Mouse (Mus musculus) midbrain, embryonic 15.5 days (tissue): ENCODE measurements around the gene Clip4. TPM values are rescaled to one million over a fixed set of nuclear protein-coding genes. Genes with fewer than 3 reads are reported as not detected.

ENCODE experiments used
- ATAC-seq: fragments of 200-750 bp; cut with Nextera tagmentation; replicated peaks from 2 replicates; pipeline ENCODE4 v1.8.0; 2017; ENCODE audit warnings: moderate TSS enrichment
- H3K27ac ChIP-seq: fragments of 300-500 bp; sonication (generic); 2 replicates; pipeline ENCODE4 v1.5.1; 2015; ENCODE audit warnings: mild to moderate bottlenecking, inconsistent platforms
- H3K27me3 ChIP-seq: fragments of 300-500 bp; sonication (generic); replicated peaks from 2 replicates; pipeline ENCODE4 v1.6.1; 2015; ENCODE audit warnings: inconsistent platforms
- H3K36me3 ChIP-seq: fragments of 300-500 bp; sonication (generic); replicated peaks from 2 replicates; pipeline ENCODE4 v1.6.1; 2015; ENCODE audit warnings: inconsistent platforms
- H3K4me1 ChIP-seq: fragments of 300-500 bp; sonication (generic); 2 replicates; pipeline ENCODE4 v1.6.1; 2015; ENCODE audit warnings: inconsistent platforms
- H3K4me2 ChIP-seq: fragments of 300-500 bp; sonication (generic); 2 replicates; pipeline ENCODE4 v1.6.1; 2015; ENCODE audit warnings: inconsistent platforms, mild to moderate bottlenecking, moderate library complexity
- H3K4me3 ChIP-seq: fragments of 300-500 bp; sonication (generic); 2 replicates; pipeline ENCODE4 v1.5.1; 2015; ENCODE audit warnings: mild to moderate bottlenecking, inconsistent platforms
- H3K9ac ChIP-seq: fragments of 300-500 bp; sonication (generic); 2 replicates; pipeline ENCODE4 v1.6.1; 2015; ENCODE audit warnings: mild to moderate bottlenecking, inconsistent platforms
- H3K9me3 ChIP-seq: fragments of 300-500 bp; sonication (generic); 2 replicates; pipeline ENCODE4 v1.6.1; 2016; ENCODE audit warnings: inconsistent platforms
- WGBS: fragments of 180-500 bp; shearing (Covaris S2); methylation state at CpG from one replicate; pipeline ENCODE4 v1.1.7; 2015; ENCODE audit warnings: mixed read lengths; 5-methylcytosine and 5-hydroxymethylcytosine counted together
- polyA plus RNA-seq: library from polyadenylated mRNA; unstranded; fragments of >200 nt; fragmentation: Nextera tagmentation; extraction: Ambion mirVana; gene quantifications from 2 replicates; pipeline ENCODE4 v1.2.1, GENCODE M21; 2015

Gene Clip4
- polyA plus RNA-seq, 1 experiment from 2014 or later: 13.7 TPM

DNA sequence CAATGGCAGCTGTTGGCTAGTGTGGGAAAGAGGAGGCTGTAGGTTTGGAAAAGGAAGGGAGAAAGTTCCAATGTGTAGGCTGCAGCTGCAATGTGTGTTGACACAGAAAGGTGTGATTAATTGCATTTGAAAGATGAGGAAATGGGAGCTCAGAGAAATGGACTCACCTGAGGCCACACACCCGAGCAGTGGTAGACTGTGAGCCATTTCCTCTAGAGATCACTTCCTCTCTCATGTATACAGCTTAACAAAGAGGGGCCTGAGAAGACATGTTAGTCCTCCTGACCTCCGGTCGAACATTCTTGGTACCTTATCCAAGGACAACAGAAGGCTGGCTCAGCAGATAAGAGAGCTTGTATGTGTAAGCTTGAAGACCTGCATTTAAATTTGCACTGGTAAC is 144.9 kb downstream of the Clip4 start:
- no peak overlapping the region for H3K9ac ChIP-seq
- H3K27ac ChIP-seq: no peak overlapping the region
- ATAC-seq: no peak
- H3K4me3 ChIP-seq: no peak overlapping the region
- WGBS: 79% methylated on average over 3 of the region's 3 CpGs
- H3K27me3 ChIP-seq: no peaks in the 10 kb centered on the region
- no peaks in the 10 kb centered on the region for H3K4me1 ChIP-seq
- no peaks in the 10 kb centered on the region for H3K36me3 ChIP-seq
- H3K4me2 ChIP-seq: no peak overlapping the region
- H3K9me3 ChIP-seq: no peaks in the 10 kb centered on the region

Other genes starting within 250 kb of the Clip4 start
- 5.1 and 6.6 TPM in 2 replicates for gene Ndc80, start 241.6 kb upstream of the Clip4 start, polyA plus RNA-seq
- 1.4 TPM in 2 replicates for gene Spdya, start 216.4 kb upstream of the Clip4 start, polyA plus RNA-seq
- gene Wdr43, start 152.6 kb upstream of the Clip4 start, polyA plus RNA-seq: 52.4 and 53.0 TPM in 2 replicates
- gene Togaram2, start 95.2 kb upstream of the Clip4 start, polyA plus RNA-seq: 0.48 and 0.68 TPM in 2 replicates
- gene Pcare, start 15.6 kb upstream of the Clip4 start, polyA plus RNA-seq: not detected in 2 replicates